Mouse (Mus musculus) liver, embryonic 11.5 days (tissue): ENCODE results near the gene Vwa1. TPM values are rescaled to one million over a fixed set of nuclear protein-coding genes. Genes with fewer than 3 reads are reported as not detected.
A peak's percentile ranks its signal among the peaks of the same experiment; 100 is the strongest.
"Not testable (repeated sequence)": the region's sequence is repeated elsewhere in the genome, so short reads cannot be mapped to it uniquely, and the experiment has no call there.

Source experiments
- ATAC-seq: fragments of 200-750 bp; cut with Nextera tagmentation; replicated peaks from 2 replicates; pipeline ENCODE4 v1.8.0; 2017; ENCODE audit warnings: moderate number of reproducible peaks, mild to moderate bottlenecking, moderate TSS enrichment, moderate library complexity; ENCODE audit not compliant: low FRiP score
- DNase-seq: peaks from one replicate; pipeline ENCODE4 v3.0.0-alpha.2; 2017; ENCODE audit warnings: low spot score
- H3K27ac ChIP-seq: fragments of 300-500 bp; sonication (generic); 2 replicates; pipeline ENCODE4 v1.5.1; 2014; ENCODE audit warnings: mild to moderate bottlenecking, low read depth, low read length, control low read depth
- H3K27me3 ChIP-seq: fragments of 300-500 bp; sonication (generic); replicated peaks from 2 replicates; pipeline ENCODE4 v1.6.1; 2014; ENCODE audit warnings: low read length, mixed read lengths; ENCODE audit not compliant: control insufficient read depth, insufficient read depth
- H3K36me3 ChIP-seq: fragments of 300-500 bp; sonication (generic); 2 replicates; pipeline ENCODE4 v1.6.1; 2014; ENCODE audit warnings: mild to moderate bottlenecking, low read length, moderate library complexity, mixed read lengths; ENCODE audit not compliant: control insufficient read depth, insufficient read depth
- H3K4me1 ChIP-seq: fragments of 300-500 bp; sonication (generic); replicated peaks from 2 replicates; pipeline ENCODE4 v1.6.1; 2014; ENCODE audit warnings: low read length, mixed read lengths; ENCODE audit not compliant: control insufficient read depth, insufficient read depth
- H3K4me2 ChIP-seq: fragments of 300-500 bp; sonication (generic); 2 replicates; pipeline ENCODE4 v1.6.1; 2014; ENCODE audit warnings: mild to moderate bottlenecking, control low read depth, moderate library complexity
- H3K4me3 ChIP-seq: fragments of 300-500 bp; sonication (generic); 2 replicates; pipeline ENCODE4 v1.5.1; 2014; ENCODE audit warnings: low read depth, low read length, control low read depth
- H3K9ac ChIP-seq: fragments of 300-500 bp; sonication (generic); 2 replicates; pipeline ENCODE4 v1.6.1; 2014; ENCODE audit warnings: low read depth, low read length, control low read depth
- H3K9me3 ChIP-seq: fragments of 300-500 bp; sonication (generic); 2 replicates; pipeline ENCODE4 v1.6.1; 2016; ENCODE audit warnings: low read length, inconsistent platforms, mixed read lengths; ENCODE audit not compliant: control insufficient read depth
- WGBS: fragments of 180-500 bp; shearing (Covaris S2); extraction: QIAGEN DNeasy Blood & Tissue Kit; methylation state at CpG from one replicate; pipeline ENCODE4 v1.1.7; 2014; 5-methylcytosine and 5-hydroxymethylcytosine counted together
- polyA plus RNA-seq: library from polyadenylated mRNA; unstranded; fragments of >200 nt; fragmentation: Nextera tagmentation; extraction: Ambion mirVana; gene quantifications from 2 replicates; pipeline ENCODE4 v1.2.1, GENCODE M21; 2014

The Vwa1 gene
- polyA plus RNA-seq, 1 experiment from 2014 or later: 1.3 TPM

DNA sequence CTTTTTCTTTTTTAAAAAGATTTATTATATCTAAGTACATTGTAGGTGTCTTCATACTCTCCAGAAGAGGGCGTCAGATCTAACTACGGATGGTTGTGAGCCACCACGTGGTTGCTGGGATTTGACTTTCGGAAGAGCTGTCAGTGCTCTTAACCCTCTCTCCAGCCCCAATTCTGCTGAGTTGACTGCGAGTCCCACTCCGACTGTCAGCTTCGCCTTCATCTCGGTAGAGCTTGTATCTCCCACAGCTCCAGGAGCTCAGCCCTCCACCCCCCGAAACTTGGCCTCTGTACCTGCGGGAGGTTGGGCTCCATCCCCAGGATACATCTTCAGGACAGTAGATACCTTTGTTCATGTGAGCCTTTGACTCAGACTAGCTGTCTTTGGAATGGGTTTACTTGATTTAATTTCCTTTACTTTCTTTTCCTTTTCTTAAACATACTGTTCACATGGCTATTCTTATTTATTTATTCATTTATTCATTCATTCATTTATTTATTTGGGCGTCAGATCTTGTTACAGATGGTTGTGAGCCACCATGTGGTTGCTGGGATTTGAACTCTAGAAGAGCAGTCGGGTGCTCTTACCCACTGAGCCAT, 28.3 kb upstream of the Vwa1 start, which contains the start of gene Mrpl20:
TSS of gene Mrpl20 (plus strand) at position 138 of the 599 bp plus-strand sequence.
- Histone ChIP-seq H3K27me3 (no peaks in the 10 kb centered on the region), H3K4me3 (peak within 1 kb of the TSS; percentile 73), H3K9me3 (no peaks in the 10 kb centered on the region), H3K27ac (peak within 1 kb of the TSS; percentile 20; the same call in 1 of the 2 replicates), H3K4me1 (peaks cover 15% of the 10 kb centered on the region), H3K36me3 (peaks cover 15% of the 10 kb centered on the region), H3K9ac (peak within 1 kb of the TSS; percentile 77), H3K4me2 (peak within 1 kb of the TSS; percentile 80)
- 7% methylated on average over 12 of the region's 12 CpGs for WGBS
- DNase-seq (peak; percentile 52), ATAC-seq (peak; percentile 66)

DNA sequence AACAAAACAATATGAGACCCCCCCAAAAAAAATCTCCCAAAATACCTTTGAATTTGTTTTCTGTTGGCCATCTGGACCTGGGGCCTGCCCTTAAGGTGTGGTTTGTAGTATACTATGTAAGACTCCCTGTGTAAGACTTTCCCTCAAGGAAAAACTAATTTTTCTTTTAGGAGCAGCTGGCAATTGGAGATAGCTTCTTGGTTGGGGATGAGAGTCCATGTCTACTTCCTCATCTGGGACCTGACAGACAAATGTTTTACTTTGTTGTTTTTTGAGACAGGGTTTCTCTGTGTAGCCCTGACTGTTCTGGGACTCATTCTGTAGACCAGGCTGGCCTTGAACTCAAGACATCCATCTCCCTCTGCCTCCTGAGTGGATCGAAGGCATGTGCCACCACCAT, 27.6 kb upstream of the Vwa1 start:
- 92% methylated on average over 1 of the region's 1 CpGs for WGBS
- H3K9me3 ChIP-seq: no peaks in the 10 kb centered on the region
- peaks cover 15% of the 10 kb centered on the region for H3K4me1 ChIP-seq
- no peaks in the 10 kb centered on the region for H3K27me3 ChIP-seq
- H3K27ac ChIP-seq: no peak overlapping the region
- H3K4me3 ChIP-seq: no peak overlapping the region
- DNase-seq (no peak), ATAC-seq (no peak)
- H3K4me2 ChIP-seq: no peak overlapping the region
- H3K9ac ChIP-seq: no peak overlapping the region
- peaks cover 11% of the 10 kb centered on the region for H3K36me3 ChIP-seq

DNA sequence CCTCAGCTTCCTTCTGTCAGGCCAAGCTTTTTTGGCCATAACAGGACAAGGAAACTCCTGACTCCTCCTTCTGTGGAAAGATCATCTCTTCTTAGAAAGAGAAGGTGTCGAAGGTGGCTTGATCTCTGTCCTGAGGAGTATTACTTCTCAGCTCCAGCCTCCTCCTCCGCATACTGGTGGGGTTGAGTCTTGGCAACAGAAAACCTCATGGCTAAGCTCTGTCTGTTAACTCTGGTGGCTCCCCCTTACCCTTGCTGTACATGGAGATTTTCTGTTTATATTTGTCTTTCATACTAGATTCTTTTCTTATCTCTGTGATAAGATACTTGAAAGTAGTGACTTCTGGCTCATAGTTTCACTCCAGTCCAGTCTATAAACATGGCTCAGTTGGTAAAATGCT, 19.2 kb upstream of the Vwa1 start:
- ATAC-seq: no peak
- 67% methylated on average over 2 of the region's 2 CpGs for WGBS
- Histone ChIP-seq H3K4me2 (no peak overlapping the region), H3K27me3 (peaks cover 9% of the 10 kb centered on the region; the same call in 1 of the 2 replicates), H3K4me3 (no peak overlapping the region), H3K36me3 (no peaks in the 10 kb centered on the region), H3K27ac (no peak overlapping the region), H3K9ac (no peak overlapping the region), H3K4me1 (0 out of 2 replicates have a peak, but pooled peaks cover 4% of the 10 kb centered on the region), H3K9me3 (no peaks in the 10 kb centered on the region)
- no peak for DNase-seq

DNA sequence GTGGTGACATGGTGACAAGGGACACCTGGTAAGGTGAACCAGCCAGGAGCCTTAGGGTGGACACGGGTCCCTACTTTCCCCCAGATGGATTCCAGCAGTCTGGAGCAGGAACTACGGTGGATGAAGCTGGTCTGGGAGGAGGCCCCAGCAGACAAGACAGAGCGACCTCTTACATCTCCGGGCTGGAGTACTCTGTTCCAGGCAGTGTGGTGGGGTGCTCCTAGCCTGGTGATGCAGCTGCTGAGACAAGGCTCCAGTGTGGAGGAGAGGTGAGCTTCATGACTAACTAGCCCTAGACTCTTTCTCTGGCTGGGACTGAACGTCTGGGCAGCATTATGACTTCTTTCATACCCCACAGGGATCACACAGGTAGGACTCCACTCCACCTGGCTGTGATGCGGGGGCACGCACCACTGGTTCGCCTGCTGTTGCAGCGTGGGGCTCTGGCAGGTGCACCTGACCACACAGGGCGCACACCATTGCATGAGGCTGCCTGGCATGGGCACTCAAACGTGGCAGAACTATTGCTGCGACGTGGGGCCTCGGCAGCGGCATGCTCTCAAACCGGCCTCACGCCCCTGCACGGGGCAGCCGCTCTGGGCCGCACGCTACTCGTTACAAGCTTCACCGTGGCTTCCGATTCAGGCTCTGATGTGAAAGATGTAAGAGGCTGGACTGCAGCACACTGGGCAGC, 16.9 kb upstream of the Vwa1 start:
- Histone ChIP-seq H3K4me1 (0 out of 2 replicates have a peak, but pooled peaks cover 4% of the 10 kb centered on the region), H3K27ac (no peak overlapping the region), H3K9ac (no peak overlapping the region), H3K4me2 (no peak overlapping the region), H3K4me3 (no peak overlapping the region), H3K9me3 (no peaks in the 10 kb centered on the region), H3K36me3 (no peaks in the 10 kb centered on the region), H3K27me3 (peaks cover 9% of the 10 kb centered on the region; the same call in 1 of the 2 replicates)
- DNase-seq (no peak), ATAC-seq (no peak)
- 69% methylated on average over 24 of the region's 24 CpGs for WGBS

DNA sequence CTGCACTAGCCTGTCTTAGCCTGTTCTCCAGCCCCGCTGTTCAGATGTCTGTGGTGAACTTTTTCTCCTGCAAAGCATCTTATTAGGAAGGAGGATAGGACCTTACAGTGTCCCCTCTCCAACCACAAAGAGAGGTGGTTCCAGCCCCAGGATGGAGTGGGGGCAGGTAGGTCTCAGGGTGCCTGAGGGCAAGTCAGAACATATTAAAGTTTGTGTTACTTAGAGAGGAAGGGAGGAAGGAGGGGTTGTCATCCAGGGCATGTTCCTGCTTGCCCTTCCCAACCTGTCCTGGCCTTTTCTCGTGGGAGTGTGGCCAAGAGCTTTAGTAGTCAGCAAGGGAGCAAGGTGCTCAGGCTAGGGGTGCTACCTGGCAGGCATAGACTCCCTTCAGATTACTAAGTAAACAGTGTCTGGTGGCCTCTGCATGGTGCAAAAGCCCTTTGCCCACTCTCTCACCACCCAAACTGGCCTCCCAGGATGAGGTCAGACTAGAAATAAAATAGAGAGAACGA, 16.2 kb upstream of the Vwa1 start:
- no peak overlapping the region for H3K4me2 ChIP-seq
- 71% methylated on average over 3 of the region's 3 CpGs for WGBS
- no peaks in the 10 kb centered on the region for H3K9me3 ChIP-seq
- no peak overlapping the region for H3K4me3 ChIP-seq
- DNase-seq (no peak), ATAC-seq (no peak)
- 0 out of 2 replicates have a peak, but pooled peaks cover 4% of the 10 kb centered on the region for H3K4me1 ChIP-seq
- H3K27me3 ChIP-seq: peaks cover 7% of the 10 kb centered on the region; the same call in 1 of the 2 replicates
- no peak overlapping the region for H3K9ac ChIP-seq
- no peak overlapping the region for H3K27ac ChIP-seq
- no peaks in the 10 kb centered on the region for H3K36me3 ChIP-seq

DNA sequence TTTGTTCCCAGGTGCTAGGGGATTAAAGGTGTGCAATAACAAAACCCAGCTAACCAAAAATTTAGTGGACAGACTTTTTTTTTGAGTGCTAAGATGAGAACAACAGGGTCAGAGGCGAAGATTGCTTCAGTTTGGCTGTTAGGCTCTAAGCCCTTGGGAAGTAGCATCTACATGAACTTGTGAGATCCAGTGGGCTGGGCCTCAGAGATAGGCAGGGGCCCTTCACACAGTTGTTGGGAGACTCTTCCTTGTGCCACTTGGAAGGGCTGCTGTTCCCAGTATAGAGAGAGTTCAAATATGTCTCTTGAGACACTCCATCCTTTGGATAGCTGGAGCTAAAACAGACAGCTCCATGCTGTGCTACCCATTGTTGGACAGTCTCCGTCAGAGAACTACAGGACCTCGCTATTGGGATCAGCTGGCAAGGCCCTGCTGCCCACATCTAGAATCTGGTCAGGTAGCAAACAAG, 15.6 kb upstream of the Vwa1 start, which contains the start of gene Ankrd65:
TSS of gene Ankrd65 (plus strand) at position 419 of the 469 bp plus-strand sequence.
- no peak within 1 kb of the TSS for H3K27ac ChIP-seq
- no peak within 1 kb of the TSS for H3K4me2 ChIP-seq
- H3K9me3 ChIP-seq: no peaks in the 10 kb centered on the region
- H3K27me3 ChIP-seq: peaks cover 7% of the 10 kb centered on the region; the same call in 1 of the 2 replicates
- WGBS: 87% methylated on average over 3 of the region's 3 CpGs
- no peak within 1 kb of the TSS for H3K9ac ChIP-seq
- H3K4me1 ChIP-seq: 0 out of 2 replicates have a peak, but pooled peaks cover 6% of the 10 kb centered on the region
- no peaks in the 10 kb centered on the region for H3K36me3 ChIP-seq
- DNase-seq (no peak), ATAC-seq (no peak)
- H3K4me3 ChIP-seq: no peak within 1 kb of the TSS

DNA sequence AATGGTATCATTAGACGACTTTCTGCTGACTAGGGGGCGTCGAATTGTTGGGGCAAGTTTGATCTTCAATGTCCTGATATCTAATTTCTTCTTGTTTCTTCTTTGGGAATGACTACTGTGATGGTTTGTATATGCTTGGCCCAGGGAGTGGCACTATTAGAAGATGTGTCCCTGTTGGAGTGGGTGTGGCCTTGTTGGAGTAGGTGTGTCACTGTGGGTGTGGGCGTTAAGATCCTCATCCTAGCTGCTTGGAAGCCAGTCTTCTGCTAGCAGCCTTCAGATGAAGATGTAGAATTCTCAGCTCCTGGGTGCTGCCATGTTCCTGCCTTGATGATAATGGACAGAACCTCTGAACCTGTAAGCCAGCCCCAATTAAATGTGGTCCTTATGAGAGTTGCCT, 14.3 kb upstream of the Vwa1 start:
- not testable (repeated sequence) for H3K27ac ChIP-seq, H3K9ac ChIP-seq, H3K4me1 ChIP-seq, ATAC-seq, H3K36me3 ChIP-seq, H3K4me3 ChIP-seq, H3K27me3 ChIP-seq, DNase-seq, H3K4me2 ChIP-seq, H3K9me3 ChIP-seq
- WGBS: 75% methylated on average over 4 of the region's 4 CpGs

DNA sequence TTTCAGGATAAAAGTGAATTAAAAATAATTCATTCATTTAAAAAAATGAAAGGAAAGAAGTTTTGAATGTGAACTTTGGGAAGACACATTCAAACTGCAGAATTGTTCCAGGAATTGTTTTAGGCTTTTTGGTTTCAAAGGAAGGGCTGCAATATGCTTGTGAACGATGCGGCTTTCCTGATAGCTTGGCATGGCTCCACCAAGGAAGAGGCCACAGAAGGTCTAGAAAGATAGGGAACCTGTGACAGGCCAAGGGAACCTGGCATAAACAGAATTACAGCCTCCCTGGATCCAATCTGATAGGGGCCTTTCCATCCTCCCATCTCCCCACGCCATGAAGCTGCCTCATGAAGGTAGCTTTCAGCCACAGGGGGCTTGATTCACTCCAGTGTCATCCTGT, 13.8 kb upstream of the Vwa1 start:
- DNase-seq: no peak
- WGBS: 62% methylated on average over 3 of the region's 3 CpGs
- H3K27me3 ChIP-seq: peaks cover 7% of the 10 kb centered on the region; the same call in 1 of the 2 replicates
- H3K36me3 ChIP-seq: no peaks in the 10 kb centered on the region
- H3K4me3 ChIP-seq: no peak overlapping the region
- no peak overlapping the region for H3K9ac ChIP-seq
- H3K4me2 ChIP-seq: no peak overlapping the region
- H3K4me1 ChIP-seq: peaks cover 13% of the 10 kb centered on the region; the same call in 1 of the 2 replicates
- ATAC-seq: no peak
- no peaks in the 10 kb centered on the region for H3K9me3 ChIP-seq
- no peak overlapping the region for H3K27ac ChIP-seq
